Mouse (Mus musculus) 3134 (cell line): ENCODE measurements around the gene Grik3.
"Not testable (repeated sequence)": the region's sequence is repeated elsewhere in the genome, so short reads cannot be mapped to it uniquely, and the experiment has no call there.

ENCODE experiments used
- DNase-seq: peaks from one replicate; pipeline ENCODE4 v3.0.0-alpha.2; 2011; ENCODE audit warnings: low spot score; ENCODE audit not compliant: insufficient read length; ENCODE audit errors: extremely low read depth

The Grik3 gene

DNA sequence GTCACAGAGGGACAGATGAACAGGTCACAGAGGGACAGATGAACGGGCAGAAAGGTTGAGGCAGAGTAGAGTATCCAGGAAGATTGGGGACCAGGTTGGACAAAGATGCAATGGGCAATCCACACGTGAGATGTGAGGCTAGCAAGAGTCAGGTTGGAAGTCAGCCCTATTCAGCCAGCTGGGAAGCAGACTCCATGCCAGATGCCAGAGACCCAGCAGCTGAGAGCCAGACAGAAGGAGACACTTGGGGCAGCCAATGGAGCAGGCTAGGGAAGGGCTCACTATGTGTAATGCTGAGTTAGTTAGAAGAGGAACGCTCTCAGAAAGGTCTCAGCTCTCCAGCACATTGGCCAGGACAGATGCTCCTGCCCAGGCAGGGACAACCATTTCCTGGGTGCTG is 94.2 kb downstream of the Grik3 start:
- DNase-seq, result no peak

DNA sequence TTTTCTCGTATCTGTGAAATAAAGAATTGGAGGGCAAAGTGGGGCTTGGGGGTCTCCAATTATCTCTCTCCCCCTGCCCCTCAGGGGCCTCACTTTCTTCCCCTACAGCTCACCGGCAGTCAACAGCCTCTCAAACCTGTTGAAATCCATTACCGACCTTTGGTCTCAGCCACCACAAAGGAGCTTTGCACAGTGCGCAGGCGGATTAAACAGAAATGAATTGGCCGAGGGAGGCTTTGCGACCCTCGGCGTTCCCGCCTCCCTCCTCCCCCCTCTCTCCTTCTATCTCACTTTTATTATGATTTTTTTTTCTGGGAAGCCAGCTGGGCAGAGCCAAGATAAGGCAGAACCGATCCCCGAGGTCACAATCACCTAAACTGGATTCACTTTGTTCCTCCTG is 97.1 kb downstream of the Grik3 start:
- no peak for DNase-seq

DNA sequence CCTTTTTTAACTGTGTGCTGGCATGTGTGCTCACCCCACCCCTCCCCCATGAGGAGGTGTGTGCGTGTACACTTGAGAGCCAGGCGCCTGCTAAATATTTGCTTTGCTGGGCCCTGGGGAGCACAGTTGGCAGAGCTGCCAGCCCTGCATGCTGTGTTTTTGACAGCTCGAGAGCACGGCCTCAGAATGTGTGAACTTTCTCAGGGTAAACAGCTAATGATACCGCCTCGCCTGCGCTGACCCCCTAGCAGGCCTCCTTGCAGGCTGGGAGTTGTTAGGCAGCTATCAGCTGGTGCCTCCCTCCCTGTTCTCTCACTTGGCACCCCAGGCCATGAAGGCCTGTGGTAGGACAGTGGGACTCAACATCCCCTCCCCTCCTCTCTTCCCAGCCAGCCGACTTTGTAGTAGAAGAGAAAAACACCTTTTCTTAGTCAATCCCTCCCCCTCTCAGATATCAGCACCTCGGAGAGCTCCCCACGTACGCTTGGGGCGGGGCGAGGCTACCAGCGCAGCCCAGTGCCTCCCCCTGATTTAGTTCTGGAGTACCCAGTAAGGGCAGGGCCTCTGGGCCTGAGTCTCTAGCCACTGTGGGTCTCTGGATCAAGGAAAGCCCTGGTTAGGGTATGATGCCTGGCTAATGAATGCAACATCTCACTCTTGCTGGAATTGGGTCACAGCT is 99.9 kb downstream of the Grik3 start:
- DNase-seq, result no peak

DNA sequence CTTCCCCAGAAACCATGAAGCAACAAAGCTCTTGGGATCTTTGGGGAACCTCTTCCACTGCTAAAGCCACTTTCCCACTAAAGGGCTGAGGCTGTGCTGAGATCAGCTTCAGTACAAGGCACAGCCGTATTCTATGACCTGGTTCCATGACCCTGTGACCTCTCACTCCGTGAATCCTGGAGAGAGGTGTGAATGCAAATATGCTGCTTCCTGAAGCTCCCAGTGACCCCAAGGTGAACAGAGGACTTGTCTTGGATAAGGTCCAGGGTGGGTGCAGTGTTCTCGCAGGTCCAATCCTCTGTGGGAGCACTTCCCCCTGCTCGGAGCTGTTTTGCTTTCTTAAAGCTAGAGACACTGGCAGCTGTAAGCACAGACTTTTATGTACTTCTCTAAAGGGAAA is 102.2 kb downstream of the Grik3 start:
- no peak for DNase-seq

DNA sequence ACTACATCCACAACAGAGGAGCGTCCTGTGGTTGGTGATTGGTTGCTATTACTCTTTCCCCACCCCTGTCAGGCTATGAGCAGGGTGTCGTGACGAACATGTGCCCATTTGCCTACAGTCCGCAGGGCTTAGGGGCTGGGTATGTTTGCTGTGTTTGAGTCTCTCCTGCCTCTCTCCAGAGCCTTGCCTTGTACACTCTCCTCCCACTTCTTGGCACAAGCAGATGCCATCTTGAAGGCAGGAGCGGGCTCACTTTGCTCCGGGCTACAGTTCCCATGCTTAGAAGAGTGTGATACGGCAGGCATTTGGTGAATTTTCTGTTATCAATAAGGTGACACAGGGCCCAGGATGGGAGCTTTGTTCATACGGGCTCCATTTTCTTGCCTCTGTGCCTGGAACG is 104.5 kb downstream of the Grik3 start:
- no peak for DNase-seq

DNA sequence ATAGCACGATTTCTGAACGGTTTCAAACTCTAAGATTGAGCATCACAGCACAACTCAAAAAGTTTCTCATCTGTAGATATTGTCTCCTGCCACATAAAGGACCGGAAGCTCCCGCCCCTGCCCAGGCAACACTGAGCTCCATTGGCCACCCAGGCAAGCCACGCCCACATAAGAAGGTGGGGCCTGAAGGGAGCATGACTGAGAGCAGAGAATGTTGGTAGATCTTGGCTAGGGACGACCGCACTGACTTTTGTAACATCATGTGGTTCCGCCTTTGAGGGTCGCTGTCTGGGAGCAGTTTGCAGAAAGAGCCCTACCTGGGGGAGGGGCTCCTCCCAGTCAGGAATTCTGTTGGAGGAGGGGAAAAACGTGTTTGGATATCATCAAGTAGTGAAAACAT is 108.2 kb downstream of the Grik3 start:
- no peak for DNase-seq

DNA sequence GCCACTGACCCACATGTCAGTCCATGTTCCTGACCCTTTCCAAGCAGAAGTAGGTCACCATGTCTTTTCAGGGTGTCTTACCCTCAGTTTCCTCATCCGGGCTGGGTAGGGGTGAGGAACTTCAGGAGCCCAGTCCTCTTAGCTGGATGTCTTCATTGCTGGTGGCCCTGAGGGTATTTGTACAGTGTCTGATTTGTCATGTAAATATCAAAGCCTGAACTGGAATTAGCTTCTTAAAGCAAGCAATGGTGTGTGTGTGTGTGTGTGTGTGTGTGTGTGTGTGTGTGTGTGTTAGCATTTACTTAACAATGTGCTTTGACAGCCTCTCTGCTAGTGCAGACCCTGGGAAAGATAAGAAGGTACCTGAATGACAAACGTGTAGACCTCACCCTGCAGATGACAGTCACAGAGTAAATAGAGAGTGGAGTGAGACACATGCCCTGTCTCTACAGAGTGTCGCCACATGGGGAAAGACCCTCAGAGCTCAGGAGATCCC is 109.1 kb downstream of the Grik3 start:
- DNase-seq, result no peak

DNA sequence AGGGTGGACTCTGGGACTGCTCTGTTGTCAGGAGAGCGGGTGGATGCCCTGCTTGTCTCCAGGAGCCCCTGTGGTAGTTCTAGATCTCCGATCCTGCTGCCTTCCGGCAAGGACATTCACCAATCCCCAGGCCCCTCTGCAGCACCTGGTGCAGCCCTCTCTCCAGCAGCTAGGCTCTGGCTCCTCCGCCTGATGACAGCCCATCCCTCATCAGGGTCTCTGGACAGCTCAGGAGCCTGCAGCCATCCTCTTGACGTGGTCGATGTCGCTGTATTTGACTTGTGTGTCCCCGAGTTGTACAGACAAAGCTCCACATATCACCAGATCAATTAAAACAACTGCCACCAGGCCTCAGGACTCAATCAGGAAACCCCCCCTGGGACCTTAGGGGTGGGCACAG is 110.1 kb downstream of the Grik3 start:
- DNase-seq, result no peak

DNA sequence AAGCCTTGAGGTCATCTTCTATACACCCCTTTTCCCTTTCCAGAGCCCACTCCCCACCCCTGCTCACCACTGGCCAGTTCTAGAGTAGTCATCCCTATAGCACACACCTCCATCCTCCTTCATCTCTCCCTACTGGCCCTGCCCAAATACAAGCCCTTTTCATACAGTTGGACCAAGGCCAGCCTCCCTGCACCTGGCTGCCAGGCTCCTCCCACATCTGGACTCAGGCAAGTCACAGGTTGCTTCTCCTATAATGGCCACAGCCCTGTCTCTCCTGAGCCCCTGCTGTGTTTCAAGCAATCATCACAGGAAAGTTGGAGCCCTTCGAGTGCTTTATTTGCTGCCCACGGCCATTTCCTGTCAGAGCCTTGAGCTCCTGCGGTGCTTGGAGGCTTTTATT is 110.8 kb downstream of the Grik3 start:
- no peak for DNase-seq

DNA sequence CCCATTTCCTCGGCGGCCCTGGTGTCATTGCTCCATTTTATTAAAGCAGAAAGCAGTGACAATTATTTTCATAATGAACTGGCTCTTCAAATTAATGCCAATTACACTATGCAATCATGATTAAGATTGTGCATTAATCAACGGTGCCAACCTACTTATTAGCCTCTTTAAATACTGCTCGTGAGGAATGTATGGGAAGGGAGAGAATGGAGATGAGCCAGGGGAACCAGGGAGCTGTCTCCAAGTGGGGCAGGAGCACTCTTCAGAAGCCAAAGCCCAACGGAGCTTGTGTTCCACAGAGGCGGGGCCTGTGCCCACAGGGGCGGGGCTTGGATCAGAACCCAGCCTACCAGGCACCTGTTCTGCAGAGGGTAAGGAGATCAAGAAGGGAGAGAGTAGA is 114.0 kb downstream of the Grik3 start:
- no peak for DNase-seq

DNA sequence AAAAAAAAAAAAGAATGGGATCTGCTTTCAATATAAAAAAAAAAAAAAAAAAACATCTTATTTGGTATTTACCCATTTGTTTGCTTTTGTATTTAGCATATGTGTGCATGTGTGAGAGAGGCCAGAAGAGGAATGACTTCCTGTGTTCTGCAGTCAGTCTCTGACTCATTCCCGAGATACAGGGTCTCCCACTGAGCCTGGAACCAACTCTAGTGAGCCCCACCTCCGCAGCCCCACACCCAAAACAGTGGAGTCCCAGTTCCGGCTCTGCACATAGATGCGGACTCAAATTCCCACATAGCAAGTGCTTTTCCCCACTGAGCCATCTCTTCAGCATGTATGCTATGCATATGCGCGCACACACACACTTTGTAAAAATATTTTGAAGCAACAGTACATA is 115.6 kb downstream of the Grik3 start:
- DNase-seq, result no peak

DNA sequence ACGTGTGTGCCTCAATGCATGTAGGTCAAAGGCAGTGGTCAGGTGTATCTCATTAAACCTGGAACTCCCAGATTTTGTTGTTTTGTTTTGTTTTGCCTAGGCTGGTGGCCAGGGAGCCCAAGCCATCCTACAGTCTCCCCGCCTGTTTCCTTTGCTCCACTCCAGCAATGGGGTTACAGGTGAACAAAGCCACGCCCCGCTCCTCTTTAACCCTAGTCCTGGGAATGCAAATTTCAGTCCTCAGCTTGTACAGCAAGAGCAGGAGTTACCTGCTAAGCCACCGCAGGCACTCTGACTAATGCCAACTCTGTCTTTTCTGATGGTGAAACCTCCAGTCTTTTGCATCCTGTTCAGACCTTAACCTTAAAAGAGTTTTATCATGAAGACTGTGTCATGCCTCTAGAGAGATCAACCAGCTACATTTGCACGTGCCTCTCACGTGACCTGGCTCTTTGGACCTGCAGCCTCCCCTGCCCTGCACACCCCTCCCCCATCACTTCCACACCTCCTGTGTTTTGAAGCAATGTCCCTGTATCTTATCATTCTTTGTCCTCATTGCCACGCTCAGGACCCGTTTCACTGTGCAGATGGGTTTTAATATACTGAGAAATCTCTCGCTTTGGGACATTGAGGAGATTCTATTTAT is 117.0 kb downstream of the Grik3 start:
- DNase-seq, result no peak

DNA sequence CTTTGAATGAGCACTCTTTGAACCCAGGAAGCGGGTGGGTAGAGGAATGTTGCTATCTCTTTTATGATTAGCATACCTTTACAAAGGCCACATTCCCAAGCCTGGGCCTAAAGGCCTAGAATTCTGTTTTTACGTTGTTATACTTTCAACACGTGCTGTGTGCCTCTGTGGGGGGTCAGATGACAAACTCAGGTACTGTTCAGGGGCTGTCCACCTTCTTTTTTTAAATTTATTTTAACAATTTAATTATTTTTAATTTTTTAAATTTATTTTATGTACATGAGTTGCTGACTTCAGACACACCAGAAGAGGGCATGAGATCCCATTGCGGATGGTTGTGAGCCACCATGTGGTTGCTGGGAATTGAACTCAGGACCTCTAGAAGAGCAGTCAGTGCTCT is 118.4 kb downstream of the Grik3 start:
- DNase-seq, result not testable (repeated sequence)

DNA sequence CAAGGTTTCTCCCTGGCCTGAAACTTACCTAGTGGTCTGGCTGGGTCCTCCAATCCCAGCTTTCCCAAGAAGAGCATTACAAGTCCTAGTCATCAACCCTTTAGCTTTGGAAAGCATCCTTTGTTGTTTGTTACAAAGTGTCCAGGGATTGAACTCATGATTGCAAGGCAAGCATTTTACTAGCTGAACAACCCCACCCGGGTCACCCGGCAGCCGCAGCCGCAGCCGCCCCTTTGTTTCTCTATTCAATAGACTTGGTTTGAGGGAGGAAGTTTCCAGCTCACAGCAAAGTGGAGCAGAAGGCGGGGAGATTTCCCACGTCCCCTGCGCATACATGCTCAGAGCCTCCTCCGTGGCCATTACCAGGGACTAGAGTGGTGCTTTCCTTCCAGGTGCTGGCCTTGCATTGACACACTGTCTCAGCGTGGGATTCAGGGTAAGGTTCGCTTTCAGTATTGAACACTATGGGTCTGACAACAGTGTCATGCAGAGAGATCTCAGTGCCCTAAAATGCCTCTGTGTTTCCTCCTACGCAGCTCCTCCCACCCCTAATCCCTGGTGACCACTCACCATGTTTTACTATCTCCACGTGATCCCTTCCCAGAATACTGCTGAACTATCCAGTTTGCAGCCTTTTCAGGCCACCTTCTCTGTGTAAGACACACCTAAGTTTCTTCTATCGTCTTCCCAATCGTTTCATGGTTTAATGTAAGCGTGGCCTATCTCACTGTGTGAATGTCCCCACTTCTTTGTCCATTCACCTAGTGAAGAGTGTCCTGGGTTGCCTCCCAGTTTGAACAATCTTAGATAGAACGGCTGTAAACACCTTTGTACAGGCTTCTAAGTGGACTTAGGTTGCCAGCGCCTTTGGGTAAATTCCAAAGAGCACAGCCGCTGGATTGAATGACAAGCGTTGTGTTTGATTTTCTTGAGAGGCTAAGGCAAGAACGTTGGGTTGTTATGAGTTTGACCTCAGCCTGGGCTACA is 119.1 kb downstream of the Grik3 start:
- no peak for DNase-seq

DNA sequence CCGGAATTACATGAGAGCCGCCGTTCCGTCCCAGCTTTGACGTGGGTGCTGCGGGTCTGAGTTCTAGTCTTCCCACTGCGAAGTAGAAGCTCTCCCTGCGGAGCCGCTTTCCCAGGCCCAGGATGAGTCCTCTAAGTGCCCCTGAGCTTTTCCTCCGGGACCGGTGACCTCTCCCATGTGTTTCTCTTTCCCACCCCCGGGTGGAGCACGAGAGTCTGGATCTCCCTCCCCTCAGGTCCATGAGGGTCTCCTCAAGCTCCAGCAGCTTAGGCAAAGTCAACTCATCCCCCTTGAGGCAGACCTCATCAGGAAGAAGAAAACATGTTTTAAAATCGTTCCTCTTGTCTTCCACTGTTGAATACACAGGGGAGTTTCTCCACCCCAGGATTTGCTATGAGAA is 127.4 kb downstream of the Grik3 start:
- DNase-seq, result no peak

DNA sequence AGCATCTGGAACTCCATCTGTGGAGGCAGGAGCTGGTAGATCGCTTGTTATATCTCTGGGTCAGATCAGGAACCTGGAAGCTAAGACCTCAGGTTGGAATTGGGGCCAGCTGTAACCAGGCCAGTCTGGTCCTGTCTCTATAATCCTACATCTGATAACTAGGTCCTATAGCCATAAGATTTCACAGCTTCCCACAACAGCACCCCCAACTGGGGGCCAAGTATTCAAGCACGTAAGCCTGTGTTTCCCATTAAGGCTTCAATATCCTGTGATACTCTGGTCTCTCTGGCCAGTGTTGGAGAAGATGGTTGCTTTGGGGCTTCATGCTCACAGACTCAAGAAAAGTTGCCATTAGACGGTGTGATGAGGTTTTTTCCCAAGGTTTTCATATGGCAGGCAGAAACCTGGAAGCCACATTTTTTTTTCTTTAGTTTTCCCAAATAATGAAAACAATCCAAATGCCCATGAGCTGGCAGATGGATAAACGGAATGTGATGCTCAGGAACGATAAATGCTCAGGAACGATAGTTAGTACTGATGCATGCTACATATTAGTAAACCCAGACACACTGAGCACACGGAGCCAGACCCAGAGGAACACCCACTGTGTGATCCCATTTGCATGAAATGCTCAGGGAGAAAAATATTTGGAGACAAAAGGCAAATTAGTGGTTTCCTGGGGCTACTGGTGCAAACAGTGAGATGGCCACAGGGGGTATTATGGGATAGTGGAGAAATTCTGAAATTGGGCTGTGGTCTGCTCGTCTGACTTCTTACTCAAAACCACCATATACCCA is 128.2 kb downstream of the Grik3 start:
- DNase-seq, result no peak

DNA sequence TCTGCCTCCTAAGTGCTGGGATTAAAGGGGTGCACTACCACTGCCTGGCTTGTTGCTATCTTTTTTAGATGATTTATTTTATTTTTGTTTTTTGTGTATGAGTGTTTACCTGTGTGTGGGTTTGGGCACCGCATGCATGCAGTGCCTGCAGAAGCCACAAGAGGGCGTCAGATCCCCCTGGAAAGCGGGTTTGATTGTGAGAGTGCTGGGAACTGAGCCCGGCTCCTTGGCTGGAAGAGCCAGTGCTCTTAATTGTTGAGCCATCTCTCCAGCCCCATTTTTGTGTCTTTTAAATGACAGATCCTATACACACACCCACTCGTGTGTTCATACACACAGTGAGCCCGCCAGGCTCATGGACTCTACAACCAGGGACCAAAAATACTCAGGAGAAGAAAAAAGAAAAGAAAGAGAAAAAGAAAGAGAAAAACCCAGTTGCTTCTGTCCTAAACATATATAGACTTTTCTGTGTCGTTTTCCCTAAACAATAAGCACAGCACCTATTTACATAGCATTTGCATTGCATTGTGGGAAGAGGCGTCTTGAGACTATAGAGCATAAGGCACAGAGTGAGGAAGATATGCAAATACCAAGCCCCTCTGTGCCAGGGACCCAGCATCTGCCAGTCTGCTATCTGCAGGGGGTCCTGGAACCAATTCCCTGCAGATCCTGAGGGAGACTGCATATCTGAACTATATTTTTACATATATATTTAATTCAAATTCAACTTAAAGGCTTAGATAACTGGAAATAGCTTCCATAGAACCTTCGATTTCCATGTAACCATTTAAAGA is 134.6 kb downstream of the Grik3 start:
- no peak for DNase-seq

DNA sequence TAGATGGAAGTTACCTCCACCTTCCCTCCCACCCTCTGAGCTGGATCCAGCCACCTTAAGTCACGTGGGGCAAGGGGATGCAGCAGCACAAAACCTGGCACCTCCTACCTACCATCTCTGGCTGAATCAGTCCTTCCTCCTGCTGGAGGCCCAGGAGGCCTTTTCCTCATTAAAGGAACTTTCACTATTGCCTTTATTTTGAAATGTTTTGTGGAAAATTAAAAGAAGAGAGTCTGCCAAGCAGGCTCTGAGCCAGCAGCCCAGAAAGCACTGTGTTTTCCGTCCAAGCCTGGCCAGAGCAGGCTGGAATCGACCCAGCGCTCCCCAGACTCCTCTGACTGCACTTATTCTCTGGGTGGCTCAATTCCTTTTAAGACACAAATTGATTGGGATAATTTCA is 139.0 kb downstream of the Grik3 start:
- no peak for DNase-seq

DNA sequence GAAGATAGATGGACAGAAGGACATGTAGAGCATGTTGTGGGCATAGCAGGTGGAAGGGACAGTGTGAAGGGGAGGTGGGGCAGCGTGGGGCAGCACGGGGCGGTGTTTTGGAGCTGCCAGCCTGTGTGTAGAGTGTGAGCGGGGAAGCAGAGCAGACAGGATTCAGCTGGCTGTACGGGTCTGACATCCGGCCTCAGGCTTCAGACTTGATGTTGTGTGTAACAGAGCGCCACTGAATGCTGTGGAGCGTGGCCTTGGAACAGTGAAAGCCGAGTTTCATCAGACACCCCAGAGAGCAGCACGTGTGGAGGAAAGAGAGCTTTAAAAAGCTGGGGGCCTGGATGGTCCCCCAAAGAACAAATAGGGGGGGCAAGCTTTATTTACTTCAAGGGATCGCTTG is 144.5 kb downstream of the Grik3 start:
- no peak for DNase-seq
